Mouse (Mus musculus): ENCODE data around the gene B4galnt1. TPM values are rescaled to one million over a fixed set of nuclear protein-coding genes. Genes with fewer than 3 reads are reported as not detected.

Gene B4galnt1
- total and polyA plus RNA-seq, 3 experiments = 1.8 to 9.5 (median 2.0) TPM

DNA sequence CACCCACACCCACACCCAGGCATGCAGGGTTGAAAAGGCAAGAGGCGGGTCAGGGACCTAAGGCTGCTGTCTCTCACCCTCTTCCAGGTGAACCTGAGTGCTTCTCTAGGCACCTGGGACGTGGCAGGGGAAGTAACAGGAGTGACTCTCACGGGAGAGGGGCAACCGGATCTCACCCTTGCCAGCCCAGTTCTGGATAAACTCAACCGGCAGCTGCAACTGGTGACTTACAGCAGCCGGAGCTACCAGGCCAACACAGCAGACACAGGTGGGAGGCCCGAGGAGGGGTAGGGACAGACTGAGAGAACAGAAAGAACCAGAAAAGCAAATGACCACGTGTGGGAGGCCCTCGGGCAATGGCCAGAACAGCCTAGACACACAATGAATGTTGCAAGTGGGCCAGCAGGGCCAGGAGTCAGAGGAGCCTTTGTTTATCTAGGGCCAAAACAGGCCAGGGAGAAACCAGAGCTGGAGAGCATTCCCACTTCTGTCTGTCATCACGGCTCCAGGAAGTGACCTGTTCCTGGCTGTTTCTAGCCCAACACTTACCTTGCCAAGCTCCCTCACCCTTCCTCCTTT, 2.7 kb downstream of the B4galnt1 start:
- Histone ChIP-seq H3K4me1 (ENCODE audit: control insufficient read depth, insufficient read depth, low read length) (peaks cover 3% of the 10 kb centered on the region; the same call in 1 of the 2 replicates), H3K9ac (ENCODE audit: low read depth, low read length) (no peak overlapping the region), H3K79me2 (replicated peaks; ENCODE audit: control insufficient read depth, insufficient read depth, low read length) (no peaks in the 10 kb centered on the region), H3K36me3 (ENCODE audit: control insufficient read depth, insufficient read depth, low read length) (no peaks in the 10 kb centered on the region), H3K4me3 (no peak overlapping the region), H3K27me3 (ENCODE audit: control insufficient read depth, insufficient read depth, low read length) (peaks cover 7% of the 10 kb centered on the region; the same call in 1 of the 2 replicates), H3K27ac (no peak overlapping the region)
- intact Hi-C loops (cut with DNase I) = no loop called here
- DNase-seq = no peak
- TF ChIP-seq EP300 (IDR thresholded peaks at IDR 0.05; ENCODE audit: insufficient read depth, low read depth, low read length) (no peak), CTCF (IDR thresholded peaks at IDR 0.05) (no peak), POLR2A (IDR thresholded peaks at IDR 0.05; ENCODE audit: insufficient read depth, low read depth, low read length) (no peak)
- WGBS = 45% methylated on average over 10 of the region's 10 CpGs

DNA sequence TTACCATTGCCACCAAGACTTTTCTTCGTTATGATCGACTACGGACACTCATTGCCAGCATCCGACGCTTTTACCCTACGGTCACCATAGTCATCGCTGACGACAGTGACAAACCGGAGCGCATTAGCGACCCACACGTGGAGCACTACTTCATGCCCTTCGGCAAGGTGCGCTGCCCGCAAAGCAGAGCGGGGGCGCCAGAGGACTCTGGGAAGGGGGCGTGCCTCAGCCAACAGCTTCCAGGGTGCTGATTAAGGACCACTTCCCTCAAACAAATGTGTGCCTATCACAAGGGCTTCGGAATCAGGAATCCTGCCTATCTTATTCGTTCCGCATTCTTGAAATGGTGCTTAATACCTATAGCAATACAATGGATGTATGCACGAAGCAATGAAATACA, 5.0 kb downstream of the B4galnt1 start:
- Histone ChIP-seq H3K36me3 (ENCODE audit: control insufficient read depth, insufficient read depth, low read length) (no peaks in the 10 kb centered on the region), H3K27me3 (ENCODE audit: control insufficient read depth, insufficient read depth, low read length) (peaks cover 7% of the 10 kb centered on the region; the same call in 1 of the 2 replicates), H3K4me3 (no peak overlapping the region), H3K27ac (no peak overlapping the region), H3K9ac (ENCODE audit: low read depth, low read length) (no peak overlapping the region), H3K4me1 (ENCODE audit: control insufficient read depth, insufficient read depth, low read length) (no peaks in the 10 kb centered on the region; the same call in 1 of the 2 replicates), H3K79me2 (replicated peaks; ENCODE audit: control insufficient read depth, insufficient read depth, low read length) (no peaks in the 10 kb centered on the region)
- DNase-seq = peak in 1 of 2 experiments; percentile 52
- intact Hi-C loops (cut with DNase I) = loop anchor here (5.0 kb wide), 1 partner anchor 157 kb away; no protein-coding TSS in a partner anchor
- TF ChIP-seq EP300 (IDR thresholded peaks at IDR 0.05; ENCODE audit: insufficient read depth, low read depth, low read length) (no peak), CTCF (IDR thresholded peaks at IDR 0.05) (peak; percentile 56)
- 13% methylated on average over 22 of the region's 22 CpGs for WGBS

DNA sequence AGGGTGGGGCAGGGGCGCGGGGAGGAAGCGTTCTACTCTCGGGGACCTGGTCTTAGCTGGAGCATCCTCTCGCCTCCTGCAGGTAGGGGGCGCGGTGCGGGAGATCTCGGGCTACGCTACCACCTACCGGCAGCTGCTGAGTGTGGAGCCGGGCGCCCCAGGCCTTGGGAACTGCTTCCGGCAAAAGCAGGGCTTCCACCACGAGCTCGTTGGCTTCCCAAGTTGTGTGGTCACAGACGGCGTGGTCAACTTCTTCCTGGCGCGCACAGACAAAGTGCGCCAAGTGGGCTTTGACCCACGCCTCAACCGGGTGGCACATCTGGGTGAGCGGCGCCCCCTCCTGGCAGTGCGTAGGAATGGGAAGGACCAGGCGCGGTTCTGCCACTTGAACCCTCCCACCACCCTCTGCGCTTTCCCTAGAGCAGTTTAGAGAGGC, 5.8 kb downstream of the B4galnt1 start:
- Histone ChIP-seq H3K36me3 (ENCODE audit: control insufficient read depth, insufficient read depth, low read length) (no peaks in the 10 kb centered on the region), H3K9ac (ENCODE audit: low read depth, low read length) (no peak overlapping the region), H3K4me1 (ENCODE audit: control insufficient read depth, insufficient read depth, low read length) (no peaks in the 10 kb centered on the region; the same call in 1 of the 2 replicates), H3K79me2 (replicated peaks; ENCODE audit: control insufficient read depth, insufficient read depth, low read length) (no peaks in the 10 kb centered on the region), H3K4me3 (peak overlapping the region; percentile 19; the same call in 1 of the 2 replicates), H3K27ac (no peak overlapping the region), H3K27me3 (ENCODE audit: control insufficient read depth, insufficient read depth, low read length) (peaks cover 2% of the 10 kb centered on the region; the same call in 1 of the 2 replicates)
- 2% methylated on average over 29 of the region's 29 CpGs for WGBS
- intact Hi-C loops (cut with DNase I) = loop anchor here (5.0 kb wide), 1 partner anchor 156 kb away; no protein-coding TSS in a partner anchor
- DNase-seq = peak; percentile 80 to 84
- peak; percentile 40 for TF ChIP-seq POLR2A (IDR thresholded peaks at IDR 0.05; ENCODE audit: insufficient read depth, low read depth, low read length)
- TF ChIP-seq CTCF (IDR thresholded peaks at IDR 0.05) = peak; percentile 85
- TF ChIP-seq EP300 (IDR thresholded peaks at IDR 0.05; ENCODE audit: insufficient read depth, low read depth, low read length) = no peak

DNA sequence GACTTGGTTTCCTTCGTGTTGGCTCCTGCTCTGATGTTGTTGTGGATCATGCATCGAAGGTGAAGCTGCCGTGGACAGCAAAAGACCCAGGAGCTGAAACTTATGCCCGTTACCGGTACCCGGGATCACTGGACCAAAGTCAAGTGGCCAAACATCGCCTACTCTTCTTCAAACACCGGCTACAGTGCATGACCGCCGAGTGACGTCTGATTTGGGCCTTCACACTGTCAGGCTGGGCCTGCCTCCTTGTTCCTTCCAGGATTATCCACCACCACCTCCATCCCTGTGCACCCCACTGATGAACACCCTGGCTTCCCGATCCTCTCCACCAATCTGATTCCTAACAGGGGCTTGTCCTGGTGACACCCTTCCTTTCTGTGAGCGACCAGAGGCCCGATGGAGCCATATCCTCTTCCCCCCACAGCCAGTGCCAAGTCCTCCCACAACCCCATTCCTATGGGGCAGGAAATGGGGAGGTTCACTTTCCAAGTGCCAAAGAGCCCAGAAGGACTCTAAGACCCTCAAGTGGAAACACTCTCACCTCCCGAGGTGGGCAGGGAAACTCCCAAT, 6.7 kb downstream of the B4galnt1 start:
- H3K27ac ChIP-seq = no peak overlapping the region
- H3K79me2 ChIP-seq (replicated peaks; ENCODE audit: control insufficient read depth, insufficient read depth, low read length) = no peaks in the 10 kb centered on the region
- peaks cover under 1% of the 10 kb centered on the region; the same call in 1 of the 2 replicates for H3K4me1 ChIP-seq (ENCODE audit: control insufficient read depth, insufficient read depth, low read length)
- no peaks in the 10 kb centered on the region for H3K27me3 ChIP-seq (ENCODE audit: control insufficient read depth, insufficient read depth, low read length)
- DNase-seq = peak in 1 of 2 experiments; percentile 24
- no peak for TF ChIP-seq EP300 (IDR thresholded peaks at IDR 0.05; ENCODE audit: insufficient read depth, low read depth, low read length)
- no peak for TF ChIP-seq POLR2A (IDR thresholded peaks at IDR 0.05; ENCODE audit: insufficient read depth, low read depth, low read length)
- no peak for TF ChIP-seq CTCF (IDR thresholded peaks at IDR 0.05)
- intact Hi-C loops (cut with DNase I) = loop anchor here (5.0 kb wide), 1 partner anchor 156 kb away; no protein-coding TSS in a partner anchor
- H3K9ac ChIP-seq (ENCODE audit: low read depth, low read length) = no peak overlapping the region
- H3K4me3 ChIP-seq = no peak overlapping the region
- WGBS = 63% methylated on average over 15 of the region's 15 CpGs
- no peaks in the 10 kb centered on the region for H3K36me3 ChIP-seq (ENCODE audit: control insufficient read depth, insufficient read depth, low read length)

DNA sequence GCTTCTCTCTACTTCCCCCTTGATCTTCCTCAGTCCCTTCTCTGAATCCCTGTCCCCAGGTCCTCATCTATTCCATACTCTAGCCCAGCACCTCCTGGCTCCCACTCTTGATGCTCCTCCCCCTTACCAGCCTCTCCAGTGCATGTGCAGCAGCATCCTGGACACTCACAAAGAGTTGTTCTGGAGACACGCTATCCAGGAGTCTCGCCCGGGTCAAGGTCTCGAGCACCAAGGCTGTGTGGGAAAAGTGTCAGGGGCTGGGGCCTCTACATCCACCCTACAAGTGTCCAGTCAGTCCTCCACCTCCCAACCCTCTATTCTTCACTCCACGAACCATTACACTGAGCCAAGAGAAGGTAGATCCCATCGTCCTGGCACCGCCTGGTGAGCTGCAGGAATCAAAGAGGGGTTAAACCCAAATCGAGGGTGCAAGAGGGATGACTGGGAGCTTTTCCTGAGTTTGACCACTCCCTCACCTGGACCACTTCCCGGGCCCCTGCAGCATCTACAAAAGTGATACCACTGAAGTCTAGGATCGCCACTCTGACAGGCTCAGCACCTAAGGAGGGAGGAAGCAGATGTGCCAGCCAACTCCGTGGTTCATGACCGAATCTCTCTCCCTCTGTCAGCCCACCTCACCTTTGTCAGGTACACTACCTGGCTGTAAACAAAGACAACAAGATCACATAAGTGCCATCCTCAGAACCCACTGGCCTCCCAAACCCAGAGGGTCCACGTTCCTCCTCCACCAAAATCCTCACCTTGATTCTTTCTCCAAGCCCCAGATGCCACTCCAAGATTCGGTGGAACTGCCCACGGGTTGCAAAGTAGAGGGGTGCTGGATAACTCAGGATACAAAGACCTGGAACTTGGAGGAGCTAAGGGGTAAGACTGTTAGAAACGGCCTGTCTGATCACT, 8.4 kb downstream of the B4galnt1 start:
- H3K4me1 ChIP-seq (ENCODE audit: control insufficient read depth, insufficient read depth, low read length) = peaks cover 5% of the 10 kb centered on the region; the same call in 1 of the 2 replicates
- WGBS = 79% methylated on average over 16 of the region's 16 CpGs
- H3K36me3 ChIP-seq (ENCODE audit: control insufficient read depth, insufficient read depth, low read length) = no peaks in the 10 kb centered on the region
- no peak overlapping the region for H3K9ac ChIP-seq (ENCODE audit: low read depth, low read length)
- intact Hi-C loops (cut with DNase I) = loop anchor here (5.0 kb wide), 1 partner anchor 154 kb away; no protein-coding TSS in a partner anchor
- H3K27ac ChIP-seq = no peak overlapping the region
- H3K27me3 ChIP-seq (ENCODE audit: control insufficient read depth, insufficient read depth, low read length) = no peaks in the 10 kb centered on the region
- DNase-seq = no peak
- no peak overlapping the region for H3K4me3 ChIP-seq
- TF ChIP-seq CTCF (IDR thresholded peaks at IDR 0.05) (no peak), EP300 (IDR thresholded peaks at IDR 0.05; ENCODE audit: insufficient read depth, low read depth, low read length) (no peak), POLR2A (IDR thresholded peaks at IDR 0.05; ENCODE audit: insufficient read depth, low read depth, low read length) (no peak)
- no peaks in the 10 kb centered on the region for H3K79me2 ChIP-seq (replicated peaks; ENCODE audit: control insufficient read depth, insufficient read depth, low read length)
